Mouse (Mus musculus) stomach, embryonic 16.5 days (tissue): ENCODE results near the gene Aco1. TPM values are rescaled to one million over a fixed set of nuclear protein-coding genes. Genes with fewer than 3 reads are reported as not detected.
"Not testable (repeated sequence)": the region's sequence is repeated elsewhere in the genome, so short reads cannot be mapped to it uniquely, and the experiment has no call there.

Experiments
- ATAC-seq: fragments of 200-750 bp; cut with Nextera tagmentation; 2 replicates; pipeline ENCODE4 v1.8.0; 2017; ENCODE audit warnings: moderate number of reproducible peaks, moderate TSS enrichment; ENCODE audit not compliant: insufficient read depth, low FRiP score
- H3K27ac ChIP-seq: fragments of 300-500 bp; sonication (generic); 2 replicates; pipeline ENCODE4 v1.5.1; 2014; ENCODE audit warnings: low read length
- H3K27me3 ChIP-seq: fragments of 300-500 bp; sonication (generic); 2 replicates; pipeline ENCODE4 v1.6.1; 2014; ENCODE audit warnings: low read length, control low read depth, mixed read lengths; ENCODE audit not compliant: control insufficient read depth, insufficient read depth
- H3K36me3 ChIP-seq: fragments of 300-500 bp; sonication (generic); 2 replicates; pipeline ENCODE4 v1.6.1; 2014; ENCODE audit warnings: low read length; ENCODE audit not compliant: control insufficient read depth, insufficient read depth
- H3K4me1 ChIP-seq: fragments of 300-500 bp; sonication (generic); 2 replicates; pipeline ENCODE4 v1.6.1; 2014; ENCODE audit warnings: low read length, control low read depth, mixed read lengths; ENCODE audit not compliant: control insufficient read depth, insufficient read depth
- H3K4me2 ChIP-seq: fragments of 300-500 bp; sonication (generic); 2 replicates; pipeline ENCODE4 v1.6.1; 2014; ENCODE audit warnings: low read depth, low read length, mixed read lengths
- H3K4me3 ChIP-seq: fragments of 300-500 bp; sonication (generic); replicated peaks from 2 replicates; pipeline ENCODE4 v1.5.1; 2014; ENCODE audit warnings: mild to moderate bottlenecking, low read length
- H3K9ac ChIP-seq: fragments of 300-500 bp; sonication (generic); 2 replicates; pipeline ENCODE4 v1.6.1; 2014; ENCODE audit warnings: low read length
- H3K9me3 ChIP-seq: fragments of 300-500 bp; sonication (generic); replicated peaks from 2 replicates; pipeline ENCODE4 v1.6.1; 2016; ENCODE audit warnings: low read length, control low read depth; ENCODE audit not compliant: control insufficient read depth
- WGBS: fragments of 180-500 bp; shearing (Covaris S2); extraction: QIAGEN DNeasy Blood & Tissue Kit; methylation state at CpG from one replicate; pipeline ENCODE4 v1.1.7; 2014; 5-methylcytosine and 5-hydroxymethylcytosine counted together
- polyA plus RNA-seq: library from polyadenylated mRNA; unstranded; fragments of >200 nt; fragmentation: Nextera tagmentation; extraction: Ambion mirVana; gene quantifications from 2 replicates; pipeline ENCODE4 v1.2.1, GENCODE M21; 2015

The Aco1 gene
- polyA plus RNA-seq, result 66.3 and 72.0 TPM in 2 replicates

- Histone ChIP-seq H3K27ac (peak within 1 kb of the TSS; percentile 99), H3K36me3 (no peaks in the 10 kb centered on the region), H3K4me2 (peak within 1 kb of the TSS; percentile 79), H3K27me3 (no peaks in the 10 kb centered on the region), H3K9ac (peak within 1 kb of the TSS; percentile 90), H3K9me3 (no peaks in the 10 kb centered on the region), H3K4me3 (peak within 1 kb of the TSS; percentile 81), H3K4me1 (peaks cover 19% of the 10 kb centered on the region)
- under 1% methylated on average over 46 of the region's 46 CpGs for WGBS
- peak; percentile 97 for ATAC-seq
Measured at GRCm38 (mm10) chr4:40142743-40143532, at the start of gene Aco1. Aco1 (plus strand) TSS chr4:40143081.

- Histone ChIP-seq H3K4me2 (no peak overlapping the region), H3K4me1 (no peaks in the 10 kb centered on the region), H3K36me3 (no peaks in the 10 kb centered on the region), H3K27me3 (no peaks in the 10 kb centered on the region), H3K9me3 (no peaks in the 10 kb centered on the region), H3K27ac (no peak overlapping the region), H3K9ac (no peak overlapping the region), H3K4me3 (no peak overlapping the region)
- no peak for ATAC-seq
- 79% methylated on average over 2 of the region's 2 CpGs for WGBS
Measured at GRCm38 (mm10) chr4:40094974-40095373, 47.9 kb upstream of the Aco1 start.

- H3K9me3 ChIP-seq, result no peaks in the 10 kb centered on the region
- ATAC-seq, result no peak
- H3K9ac ChIP-seq, result no peak overlapping the region
- H3K4me2 ChIP-seq, result no peak overlapping the region
- no peaks in the 10 kb centered on the region for H3K36me3 ChIP-seq
- no peaks in the 10 kb centered on the region for H3K4me1 ChIP-seq
- H3K27ac ChIP-seq, result no peak overlapping the region
- H3K4me3 ChIP-seq, result no peak overlapping the region
- no peaks in the 10 kb centered on the region for H3K27me3 ChIP-seq
- WGBS, result 88% methylated on average over 1 of the region's 1 CpGs
Measured at GRCm38 (mm10) chr4:40102996-40103395, 39.9 kb upstream of the Aco1 start.

GRCm38 (mm10) chr4:40106004-40106536 lies 36.8 kb upstream of the Aco1 start:
- H3K4me1 ChIP-seq, result no peaks in the 10 kb centered on the region
- H3K9me3 ChIP-seq, result no peaks in the 10 kb centered on the region
- no peak overlapping the region for H3K9ac ChIP-seq
- no peaks in the 10 kb centered on the region for H3K27me3 ChIP-seq
- no peak overlapping the region for H3K4me3 ChIP-seq
- H3K27ac ChIP-seq, result no peak overlapping the region
- H3K36me3 ChIP-seq, result no peaks in the 10 kb centered on the region
- no peak overlapping the region for H3K4me2 ChIP-seq
- WGBS, result 51% methylated on average over 8 of the region's 8 CpGs
- ATAC-seq, result no peak

GRCm38 (mm10) chr4:40108030-40108429 lies 34.9 kb upstream of the Aco1 start:
- Histone ChIP-seq H3K27ac (no peak overlapping the region), H3K4me2 (no peak overlapping the region), H3K9me3 (no peaks in the 10 kb centered on the region), H3K27me3 (no peaks in the 10 kb centered on the region), H3K4me1 (no peaks in the 10 kb centered on the region), H3K36me3 (no peaks in the 10 kb centered on the region), H3K4me3 (no peak overlapping the region), H3K9ac (no peak overlapping the region)
- WGBS, result 93% methylated on average over 4 of the region's 4 CpGs
- no peak for ATAC-seq

GRCm38 (mm10) chr4:40113173-40113572 lies 29.7 kb upstream of the Aco1 start:
- Histone ChIP-seq H3K27me3 (no peaks in the 10 kb centered on the region), H3K27ac (no peak overlapping the region), H3K9me3 (no peaks in the 10 kb centered on the region), H3K4me1 (no peaks in the 10 kb centered on the region), H3K36me3 (no peaks in the 10 kb centered on the region), H3K4me2 (no peak overlapping the region), H3K4me3 (no peak overlapping the region), H3K9ac (no peak overlapping the region)
- whole genome bisulfite sequencing, result 63% methylated on average over 1 of the region's 1 CpGs
- no peak for ATAC-seq

- H3K27me3 ChIP-seq, result no peaks in the 10 kb centered on the region
- H3K9ac ChIP-seq, result no peak overlapping the region
- ATAC-seq, result no peak
- no peaks in the 10 kb centered on the region for H3K9me3 ChIP-seq
- H3K27ac ChIP-seq, result no peak overlapping the region
- no peaks in the 10 kb centered on the region for H3K36me3 ChIP-seq
- no peak overlapping the region for H3K4me2 ChIP-seq
- H3K4me3 ChIP-seq, result no peak overlapping the region
- no peaks in the 10 kb centered on the region for H3K4me1 ChIP-seq
- 49% methylated on average over 3 of the region's 3 CpGs for WGBS
Measured at GRCm38 (mm10) chr4:40121221-40121620, 21.7 kb upstream of the Aco1 start.

GRCm38 (mm10) chr4:40122291-40122690 lies 20.6 kb upstream of the Aco1 start:
- H3K4me1 ChIP-seq, H3K27ac ChIP-seq, H3K9me3 ChIP-seq, H3K27me3 ChIP-seq, H3K9ac ChIP-seq, H3K4me2 ChIP-seq, ATAC-seq, H3K4me3 ChIP-seq, H3K36me3 ChIP-seq: not testable (repeated sequence)
- WGBS, result 96% methylated on average over 1 of the region's 1 CpGs

GRCm38 (mm10) chr4:40134468-40135102 lies 8.3 kb upstream of the Aco1 start:
- ATAC-seq, result no peak
- no peak overlapping the region for H3K9ac ChIP-seq
- no peaks in the 10 kb centered on the region for H3K9me3 ChIP-seq
- no peak overlapping the region for H3K4me3 ChIP-seq
- no peaks in the 10 kb centered on the region for H3K27me3 ChIP-seq
- H3K4me1 ChIP-seq, result no peaks in the 10 kb centered on the region
- H3K36me3 ChIP-seq, result no peaks in the 10 kb centered on the region
- H3K27ac ChIP-seq, result no peak overlapping the region
- 18% methylated on average over 9 of the region's 9 CpGs for WGBS
- no peak overlapping the region for H3K4me2 ChIP-seq
